Mouse (Mus musculus) left cerebral cortex, postnatal 10 days (tissue): Measurements from ENCODE around the gene Gm20388. TPM values are rescaled to one million over a fixed set of nuclear protein-coding genes. Genes with fewer than 3 reads are reported as not detected.
"Not testable (repeated sequence)": the region's sequence is repeated elsewhere in the genome, so short reads cannot be mapped to it uniquely, and the experiment has no call there.

Experiments used
- DNase-seq, 2 experiments: peaks; one replicate each; pipeline ENCODE4 v3.0.0; 2021 to 2022; ENCODE audit warnings: low spot score in 2 of 2, mixed read lengths in 1 of 2; ENCODE audit errors: extremely low spot score in 1 of 2
- intact Hi-C: fragments of 180-260 bp; cut with DNase I; formaldehyde crosslinking; loops from one replicate; pipeline ENCODE4 v1.15.1; 2025
- total RNA-seq, 2 experiments: library from RNA; stranded (reverse); gene quantifications; 2 replicates each; pipeline ENCODE4 v1.2.3; 2021

The Gm20388 gene
- total RNA-seq, 2 experiments from 2014 or later: 4.4 to 9.0 TPM

DNA sequence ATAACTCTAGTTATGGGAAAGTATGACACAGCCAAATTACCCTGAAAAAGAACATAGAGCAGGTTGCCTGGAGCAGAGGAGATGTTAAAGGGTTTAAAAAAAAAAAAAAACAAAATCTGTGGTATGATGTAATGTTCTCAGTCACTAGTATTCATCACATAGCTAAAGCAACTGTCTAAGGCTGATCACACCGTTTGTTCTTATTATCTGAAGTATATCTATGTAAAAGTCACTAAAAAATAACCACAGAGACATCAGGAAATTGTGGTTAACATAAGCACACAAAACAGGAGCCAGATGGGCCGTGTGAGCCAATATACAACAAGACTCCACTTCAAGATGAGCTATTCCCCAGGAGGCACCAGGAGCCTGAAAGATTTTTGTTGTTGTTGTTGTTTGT, 3089.7 kb downstream of the Gm20388 start:
- intact Hi-C loops: no loop called here
- no peak for DNase-seq

DNA sequence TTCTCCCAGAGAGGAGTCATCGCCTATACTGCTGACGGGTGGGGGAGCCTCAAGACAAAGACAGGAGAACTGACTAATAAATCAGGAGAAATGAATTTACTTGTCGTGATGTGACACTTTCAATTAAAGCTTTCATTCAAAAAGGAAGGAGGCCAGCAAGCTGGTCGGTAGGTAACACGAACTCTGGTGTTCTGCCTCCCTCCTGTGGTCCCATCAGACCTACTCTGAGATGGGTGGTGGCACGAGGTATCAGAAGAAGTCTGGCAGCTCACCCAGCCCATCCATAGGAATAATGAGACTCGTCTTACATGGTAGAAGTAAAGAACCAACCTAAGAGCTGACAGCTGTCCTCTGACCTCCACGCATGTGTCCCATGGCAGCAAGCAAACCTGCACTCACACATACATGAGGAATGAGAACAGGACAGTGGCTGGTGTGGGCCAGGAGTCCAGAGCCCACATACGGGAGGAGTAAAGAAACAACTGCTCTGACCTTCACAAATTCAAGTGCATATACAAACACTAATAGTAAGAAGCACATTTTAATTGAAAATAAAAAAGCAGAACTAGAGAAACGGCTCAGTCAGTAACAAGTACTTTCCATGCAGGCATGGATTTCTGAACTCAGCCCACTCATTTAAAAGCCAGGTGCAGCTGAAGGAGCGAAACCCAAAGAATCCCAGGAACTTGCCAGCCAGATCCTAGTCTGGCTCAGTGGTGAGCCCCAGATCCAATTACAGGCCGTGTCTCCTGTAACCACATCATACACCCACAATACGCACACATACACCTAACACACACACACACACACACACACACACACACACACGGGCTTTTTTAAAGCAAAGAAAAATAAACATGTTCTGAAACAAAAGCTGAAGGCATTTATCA, 3093.6 kb downstream of the Gm20388 start:
- intact Hi-C loops: no loop called here
- DNase-seq: no peak

DNA sequence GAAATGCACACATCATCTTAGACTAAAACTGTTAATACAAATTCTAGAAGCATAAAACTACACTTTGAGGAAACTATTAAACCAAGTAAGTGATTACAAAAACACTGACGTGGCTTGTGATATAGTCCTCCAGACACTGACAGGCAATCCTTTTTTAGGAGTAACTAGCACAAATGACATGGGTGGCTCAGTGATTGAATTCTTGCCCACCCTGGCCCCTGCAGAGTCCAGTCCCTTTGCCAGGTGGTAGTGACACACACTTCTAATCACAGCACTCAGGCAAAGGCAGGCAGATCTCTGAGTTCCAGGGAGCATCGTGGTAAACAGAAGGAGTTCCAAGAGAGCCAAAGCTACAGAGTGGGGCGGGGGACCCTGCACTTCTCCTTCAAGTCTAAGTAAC, 3094.7 kb downstream of the Gm20388 start:
- intact Hi-C loops: no loop called here

DNA sequence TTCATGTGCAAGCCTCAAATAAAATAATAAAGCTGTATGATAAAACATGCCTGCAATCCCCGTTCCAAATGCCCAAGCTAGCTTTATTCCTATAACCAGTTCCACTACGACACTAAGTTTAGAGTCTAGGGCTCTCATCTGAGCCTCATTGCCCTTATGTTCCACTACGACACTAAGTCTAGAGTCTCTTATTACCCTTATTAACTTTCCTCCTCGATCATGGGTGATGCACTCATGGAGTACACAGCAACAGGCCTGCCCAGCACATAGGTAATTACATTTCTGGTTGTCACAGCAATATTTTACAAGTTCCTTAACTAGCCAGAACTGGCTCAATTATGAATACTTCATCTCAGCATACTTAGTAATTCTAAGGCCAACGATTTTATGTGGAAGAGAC, 3095.2 kb downstream of the Gm20388 start:
- intact Hi-C loops: no loop called here
- DNase-seq: no peak

More for the DNA sequence above, 3094.7 kb downstream of the Gm20388 start:
- DNase-seq: no peak

DNA sequence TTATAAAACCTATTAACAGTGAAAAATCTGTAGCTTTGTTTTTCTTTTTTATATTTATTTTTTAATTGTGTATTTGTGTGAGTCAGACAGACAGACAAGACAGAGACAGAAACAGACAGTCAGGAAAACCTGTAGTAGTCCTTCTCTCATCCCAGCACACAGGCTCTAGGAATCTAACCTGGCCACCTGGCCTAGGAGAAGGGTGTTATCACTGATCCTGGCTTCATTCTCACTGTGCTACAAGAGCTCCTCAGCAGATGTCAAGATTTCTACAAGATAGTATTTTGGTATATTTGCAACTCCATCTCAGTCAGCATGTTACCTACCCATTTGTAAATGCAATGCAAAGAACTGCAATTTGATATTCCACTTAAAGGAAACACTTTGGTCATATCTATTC, 3100.7 kb downstream of the Gm20388 start:
- DNase-seq: no peak
- intact Hi-C loops: no loop called here

DNA sequence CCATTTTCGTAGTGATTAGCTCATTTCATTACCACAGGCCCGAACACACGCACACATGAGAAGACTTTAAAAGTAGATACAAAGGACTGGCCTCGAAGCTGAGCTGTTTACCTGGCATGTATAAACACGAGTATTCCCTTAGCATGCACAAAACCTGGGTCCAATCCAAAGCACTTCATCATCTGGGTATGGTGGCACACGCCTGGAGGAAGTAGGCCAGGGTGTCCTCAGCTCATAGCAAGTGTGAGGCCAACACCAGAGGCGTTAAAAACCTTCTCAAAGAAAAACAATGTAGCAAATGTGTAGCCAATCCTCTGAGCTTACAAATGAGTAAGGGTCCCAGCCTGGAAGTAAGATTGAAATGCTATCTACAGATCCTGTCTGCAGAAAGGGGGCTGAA, 3103.8 kb downstream of the Gm20388 start:
- intact Hi-C loops: no loop called here
- no peak for DNase-seq

DNA sequence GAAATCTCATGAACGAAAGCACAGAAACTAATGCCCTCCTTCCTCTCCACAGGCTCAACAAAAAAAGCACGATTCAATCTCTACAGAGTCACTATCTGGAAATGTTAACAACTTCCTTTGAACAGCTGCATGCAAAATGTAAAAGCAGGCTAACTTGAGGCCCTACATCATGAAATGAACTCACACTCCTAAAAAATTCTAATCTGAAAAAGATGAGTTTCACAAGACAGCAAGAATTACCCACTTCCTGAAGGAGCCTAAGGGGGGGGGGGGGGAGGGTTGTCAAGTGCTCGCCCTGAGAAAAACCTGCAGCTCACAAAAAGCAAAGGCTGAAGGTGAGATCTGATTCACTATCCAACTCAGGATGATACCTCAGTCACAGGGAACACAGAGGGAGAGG, 3104.4 kb downstream of the Gm20388 start:
- intact Hi-C loops: no loop called here
- DNase-seq: no peak

DNA sequence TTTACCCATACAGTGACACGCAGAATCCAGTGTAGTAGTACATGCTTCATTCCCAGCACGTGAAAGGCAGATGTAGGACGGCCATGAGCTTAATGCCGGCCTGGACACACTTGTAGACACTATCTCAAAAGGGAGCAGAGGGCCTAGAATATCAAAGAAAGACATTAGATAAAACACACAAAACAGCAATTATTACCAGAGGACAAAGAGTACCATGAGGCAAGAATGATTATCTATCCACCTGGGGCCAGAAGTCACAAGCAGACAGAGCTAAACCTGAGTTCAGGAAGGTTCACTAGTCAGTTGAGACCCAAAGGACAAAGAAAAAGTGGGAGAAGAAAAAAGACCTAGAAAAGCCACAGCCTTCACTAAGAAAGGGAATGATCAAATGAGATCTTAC, 3106.5 kb downstream of the Gm20388 start:
- no peak for DNase-seq
- intact Hi-C loops: no loop called here

DNA sequence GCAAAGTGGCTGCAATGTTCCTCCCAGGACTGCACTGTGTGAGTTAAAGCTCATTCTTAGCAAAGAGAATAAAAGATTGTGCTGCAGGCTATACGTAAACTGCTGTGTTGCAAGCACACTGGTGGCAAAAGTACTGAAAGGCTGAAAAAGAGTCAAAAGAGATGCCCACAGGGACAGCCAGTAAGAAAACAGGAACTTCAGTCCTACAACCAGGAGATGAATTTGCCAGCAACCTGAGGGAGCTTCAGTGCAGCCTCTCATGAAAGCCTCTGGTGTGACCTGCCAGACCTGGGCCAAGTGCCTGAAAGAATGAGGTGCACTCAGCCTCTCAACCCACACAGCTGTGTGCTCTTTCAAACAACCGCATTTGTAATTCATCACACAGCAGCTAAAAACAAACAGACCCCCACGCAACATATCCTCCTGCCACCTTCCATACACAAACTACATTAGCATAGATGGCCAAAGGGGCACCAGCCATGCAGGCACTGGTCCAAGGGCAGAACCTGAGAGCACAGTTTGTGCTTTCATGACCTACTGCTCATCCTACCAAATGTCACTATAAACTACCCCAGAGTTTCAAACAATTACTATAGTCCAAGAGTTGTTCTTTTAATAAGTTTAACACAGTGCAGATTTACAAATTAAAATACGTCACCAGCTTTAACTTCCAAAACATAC, 3108.0 kb downstream of the Gm20388 start:
- intact Hi-C loops: no loop called here

DNA sequence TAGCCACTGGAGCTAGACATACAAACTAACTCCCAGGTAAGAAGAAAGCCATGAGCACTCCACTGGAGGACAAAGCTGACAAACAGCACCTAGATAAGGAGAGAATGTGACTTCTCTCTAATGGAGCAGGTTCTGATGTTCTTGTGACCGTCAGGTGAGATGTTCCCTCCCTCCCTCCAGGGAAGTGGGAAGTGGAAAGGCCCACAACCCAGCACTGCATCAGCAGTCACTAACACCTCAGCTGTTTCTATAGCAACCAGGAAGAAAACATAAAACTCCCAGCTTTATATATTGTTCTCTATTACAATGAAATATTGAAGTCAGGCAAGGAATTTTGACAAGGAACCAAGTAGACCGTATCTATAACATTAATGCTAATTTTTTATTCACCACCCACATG, 3109.4 kb downstream of the Gm20388 start:
- no peak for DNase-seq
- intact Hi-C loops: no loop called here

More for the DNA sequence above, 3108.0 kb downstream of the Gm20388 start:
- DNase-seq: no peak

DNA sequence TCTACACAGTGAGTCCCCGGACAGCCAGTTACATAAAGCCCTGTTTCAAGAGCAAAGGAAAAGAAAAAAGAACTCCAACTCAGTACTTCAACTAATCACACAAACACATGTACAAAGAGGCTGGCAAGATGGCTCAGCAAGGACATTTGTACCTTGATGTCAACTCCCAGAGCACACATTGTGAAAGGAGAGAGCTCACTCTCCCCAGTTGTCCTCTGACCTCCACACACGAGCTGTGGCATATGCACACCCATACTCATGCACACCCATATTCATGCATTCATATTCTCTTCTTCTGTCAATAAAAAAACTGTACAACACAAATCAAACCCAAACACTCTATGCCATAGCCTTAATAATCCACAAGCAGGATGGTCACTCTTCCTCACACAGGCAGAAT, 3110.2 kb downstream of the Gm20388 start:
- DNase-seq: no peak
- intact Hi-C loops: no loop called here

DNA sequence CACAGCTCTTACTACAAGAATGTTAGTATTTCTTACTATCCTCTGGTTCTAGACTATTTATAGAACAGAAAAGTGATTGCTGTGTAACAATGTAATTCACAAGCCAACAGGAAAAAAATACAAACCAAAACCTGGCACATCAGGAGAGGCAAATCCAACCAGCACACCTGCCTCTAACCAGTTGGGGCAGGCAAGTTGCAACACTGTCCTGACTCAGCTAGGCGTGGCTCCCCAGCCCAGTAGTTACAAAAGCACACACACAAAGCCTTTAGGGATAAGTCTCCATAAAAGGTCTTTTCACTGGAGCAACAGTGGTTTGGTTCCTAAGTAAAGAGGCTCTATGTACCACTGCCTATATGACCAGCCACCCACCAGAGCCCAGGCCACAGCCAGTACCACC, 3110.6 kb downstream of the Gm20388 start:
- DNase-seq: no peak
- intact Hi-C loops: no loop called here

DNA sequence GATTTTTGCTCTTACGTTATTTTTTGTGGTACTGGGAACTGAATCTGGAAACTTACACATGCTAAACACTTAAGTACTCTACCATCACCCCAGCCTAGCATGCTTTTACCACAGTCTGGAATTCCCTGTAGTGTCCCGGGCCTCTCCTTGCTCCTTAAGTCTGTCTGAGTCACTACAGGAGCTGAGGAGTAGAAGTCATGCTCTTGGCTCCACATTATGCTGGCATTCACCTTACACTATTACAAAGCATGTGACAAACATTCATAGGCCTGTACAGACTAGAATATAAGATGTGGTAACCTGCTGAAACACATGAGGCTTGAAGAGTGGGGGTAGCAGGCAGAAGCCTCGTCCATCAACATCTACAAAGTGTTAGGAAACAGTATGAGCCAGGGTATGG, 3112.1 kb downstream of the Gm20388 start:
- DNase-seq: no peak
- intact Hi-C loops: no loop called here

DNA sequence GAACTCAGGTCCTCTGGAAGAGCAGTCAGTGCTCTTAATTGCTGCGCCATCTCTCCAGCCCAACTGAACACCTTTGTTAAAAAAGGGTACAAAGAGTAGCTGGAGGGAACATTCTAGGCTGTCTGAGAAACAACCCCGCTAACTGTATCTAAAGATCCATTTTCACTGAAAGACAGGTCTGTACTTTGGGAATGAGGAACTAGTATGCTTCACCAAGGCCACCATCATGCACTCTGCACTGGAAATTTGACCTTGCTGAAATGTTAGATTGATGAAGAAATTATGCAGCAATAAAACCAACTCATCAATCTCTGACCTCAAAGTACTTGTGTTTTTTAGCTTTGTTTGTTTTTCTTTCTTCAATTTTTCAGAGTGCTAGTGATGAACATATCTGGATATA, 3113.6 kb downstream of the Gm20388 start:
- DNase-seq: no peak
- intact Hi-C loops: no loop called here

DNA sequence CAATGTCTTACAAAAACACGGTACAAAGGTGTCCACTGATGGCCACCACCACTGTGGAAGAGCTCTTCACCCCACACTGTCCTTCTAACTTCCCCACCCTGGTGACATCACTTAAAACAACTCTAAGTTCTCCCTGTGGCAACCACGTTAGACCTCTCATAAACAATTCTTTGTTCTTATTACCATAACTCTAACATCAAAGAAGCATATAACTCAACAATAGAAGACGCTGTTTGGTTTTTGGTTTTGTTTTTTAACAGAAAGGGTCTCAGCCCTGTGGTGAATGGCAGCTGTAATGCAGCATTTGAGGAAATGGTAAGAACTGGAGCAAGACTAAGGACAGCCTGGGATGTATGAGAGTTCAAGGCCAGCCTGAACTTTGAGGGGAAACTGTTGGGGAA, 3115.3 kb downstream of the Gm20388 start:
- intact Hi-C loops: no loop called here
- DNase-seq: no peak

DNA sequence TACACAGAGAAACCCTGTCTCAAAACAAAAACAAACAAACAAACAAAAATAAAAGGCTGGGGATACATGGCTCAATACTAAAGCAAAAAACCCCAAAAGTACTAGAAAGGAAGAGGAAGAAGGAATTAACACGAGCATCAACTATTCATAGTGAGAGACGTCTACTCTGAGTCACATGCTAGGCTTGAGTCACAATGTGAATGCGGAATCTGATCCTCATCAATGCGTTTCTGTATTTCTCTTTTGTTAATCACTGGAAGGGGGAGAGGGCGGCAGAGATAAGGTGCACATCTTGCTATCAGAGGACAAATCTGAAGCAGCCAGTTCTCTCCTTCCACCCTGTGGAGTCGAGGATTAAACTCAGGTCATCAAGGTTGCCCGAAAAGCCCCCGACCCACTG, 3117.1 kb downstream of the Gm20388 start:
- intact Hi-C loops: no loop called here
- no peak for DNase-seq

DNA sequence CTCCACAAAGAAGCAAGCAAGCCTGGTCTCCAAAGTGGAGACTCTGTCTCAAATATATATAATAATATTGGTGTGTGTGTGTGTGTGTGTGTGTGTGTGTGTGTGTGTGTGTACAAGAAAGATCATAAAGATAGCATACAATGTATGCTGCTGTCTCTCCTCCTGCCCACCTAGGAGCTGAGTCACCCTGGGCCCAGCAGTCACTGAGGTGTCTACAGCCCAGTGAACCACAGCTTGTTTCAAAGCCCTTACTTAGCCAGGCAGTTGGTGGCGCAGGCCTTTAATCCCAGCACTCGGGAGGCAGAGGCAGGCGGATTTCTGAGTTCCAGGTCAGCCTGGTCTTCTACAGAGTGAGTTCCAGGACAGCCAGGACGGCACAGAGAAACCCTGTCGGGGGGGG, 3119.4 kb downstream of the Gm20388 start:
- DNase-seq, intact Hi-C loops: not testable (repeated sequence)

DNA sequence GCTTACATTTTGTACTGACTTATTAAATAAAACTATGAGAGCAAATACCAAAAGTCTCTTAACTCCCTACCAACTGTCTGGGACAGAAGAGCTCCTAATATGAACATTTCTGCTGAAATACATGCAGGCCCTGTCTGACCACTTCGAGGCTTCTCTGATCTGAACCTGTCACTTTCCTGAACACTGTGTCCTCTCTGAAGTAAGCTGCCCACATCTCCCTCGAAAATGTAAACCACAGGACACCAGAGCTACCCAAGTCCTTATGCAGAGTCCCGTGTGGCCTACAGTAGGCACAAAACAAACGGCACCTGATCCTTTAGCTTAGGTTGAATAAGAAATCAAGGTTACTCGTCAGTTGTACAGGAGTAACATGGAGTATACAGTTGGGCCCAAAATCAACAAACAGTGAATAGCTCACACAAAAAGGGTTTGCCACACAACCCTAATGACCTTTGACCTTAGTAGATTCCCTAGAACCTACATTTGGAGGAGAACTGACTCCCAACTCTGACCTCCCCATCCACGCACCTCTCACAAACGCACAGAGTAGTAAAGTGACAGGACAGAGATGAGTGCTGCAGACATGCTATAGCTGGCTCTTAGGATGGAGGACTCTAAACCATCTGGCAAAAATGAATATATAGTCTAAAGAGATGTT, 3120.8 kb downstream of the Gm20388 start:
- DNase-seq: no peak
- intact Hi-C loops: no loop called here

DNA sequence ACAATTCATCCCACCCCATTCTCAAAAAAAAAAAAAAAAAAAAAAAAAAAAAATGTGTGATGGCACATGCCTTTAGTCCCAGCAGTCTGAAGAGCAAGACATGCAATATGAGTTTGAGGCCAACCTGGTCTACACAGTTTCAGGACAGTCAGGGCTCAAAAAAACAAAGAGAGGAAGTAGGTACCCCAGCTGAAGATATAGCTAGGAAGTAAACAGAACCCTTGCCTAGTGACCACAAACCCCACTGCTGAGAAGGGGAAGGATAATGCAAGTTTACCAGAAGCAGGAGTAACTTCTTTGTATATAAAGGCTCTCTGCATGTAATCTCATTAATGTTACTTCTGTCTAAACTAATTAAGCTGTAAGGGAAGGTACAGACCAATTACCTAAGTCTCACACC, 3122.1 kb downstream of the Gm20388 start:
- intact Hi-C loops: no loop called here

DNA sequence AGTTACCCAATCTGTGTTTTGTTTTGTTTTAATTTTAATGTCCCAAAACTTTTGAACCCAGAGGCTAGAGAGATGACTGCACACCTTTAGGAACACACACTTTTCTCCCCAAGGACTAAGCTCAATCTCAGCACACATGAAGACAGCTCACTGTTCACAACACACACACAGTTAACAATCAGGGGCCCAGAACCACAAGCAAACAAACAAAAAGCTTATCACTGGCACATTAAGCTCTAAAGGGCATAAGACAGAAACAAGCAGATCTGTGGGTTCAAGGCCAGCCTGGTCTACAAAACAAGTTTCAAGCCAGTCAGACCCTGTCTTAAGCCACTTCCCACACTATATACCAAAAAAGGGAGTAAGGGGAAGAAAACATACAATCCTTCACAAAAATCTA, 3122.8 kb downstream of the Gm20388 start:
- intact Hi-C loops: no loop called here
- no peak for DNase-seq

More for the DNA sequence above, 3122.1 kb downstream of the Gm20388 start:
- DNase-seq: no peak
